Mouse (Mus musculus) MEL (cell line): ENCODE results near the gene Opcml.

Experiments
- CTCF ChIP-seq, 3 experiments: IDR thresholded peaks in 2 of 3; conservative IDR thresholded peaks in 1 of 3; 2 replicates each; pipeline ENCODE4 v1.5.1; 2011 to 2012; ENCODE audit warnings: low read length in 3 of 3, low read depth in 2 of 3, mild to moderate bottlenecking in 2 of 3, improper control_type of control experiment in 1 of 3, inconsistent platforms in 1 of 3, mixed read lengths in 1 of 3, moderate library complexity in 1 of 3; ENCODE audit not compliant: control insufficient read depth in 1 of 3, insufficient read depth in 1 of 3, poor library complexity in 1 of 3, severe bottlenecking in 1 of 3
- E2F4 ChIP-seq: IDR thresholded peaks from 2 replicates; pipeline ENCODE4 v1.6.1; 2011; ENCODE audit warnings: low read depth, low read length, improper control_type of control experiment, borderline replicate concordance
- POLR2A ChIP-seq, 2 experiments: IDR thresholded peaks; 2 replicates each; pipeline ENCODE4 v1.6.1; 2011 to 2012; ENCODE audit warnings: low read length in 2 of 2, mild to moderate bottlenecking in 2 of 2, control low read depth in 1 of 2, improper control_type of control experiment in 1 of 2, low read depth in 1 of 2, moderate library complexity in 1 of 2; ENCODE audit not compliant: control insufficient read depth in 1 of 2, insufficient read depth in 1 of 2, poor library complexity in 1 of 2
- POLR2AphosphoS2 ChIP-seq: IDR thresholded peaks from 2 replicates; pipeline ENCODE4 v1.6.1; 2011; ENCODE audit warnings: low read length, improper control_type of control experiment
- RCOR1 ChIP-seq: IDR thresholded peaks from 2 replicates; pipeline ENCODE4 v1.6.1; 2012; ENCODE audit warnings: low read depth, mild to moderate bottlenecking, inconsistent platforms, low read length, improper control_type of control experiment
- TBP ChIP-seq: IDR thresholded peaks from 2 replicates; pipeline ENCODE4 v1.8.0; 2011; ENCODE audit warnings: low read depth, low read length, improper control_type of control experiment
- TCF12 ChIP-seq: IDR thresholded peaks from 2 replicates; pipeline ENCODE4 v1.6.1; 2014; ENCODE audit warnings: low read depth, mild to moderate bottlenecking, inconsistent platforms, low read length, improper control_type of control experiment, moderate library complexity
- ZC3H11A ChIP-seq: IDR thresholded peaks from 2 replicates; pipeline ENCODE4 v1.6.1; 2012; ENCODE audit warnings: low read depth, mild to moderate bottlenecking, inconsistent platforms, low read length, improper control_type of control experiment
- ZKSCAN1 ChIP-seq: IDR thresholded peaks from 2 replicates; pipeline ENCODE4 v1.6.1; 2012; ENCODE audit warnings: low read depth, mild to moderate bottlenecking, inconsistent platforms, low read length, improper control_type of control experiment, moderate library complexity
- ZMIZ1 ChIP-seq: IDR thresholded peaks from 2 replicates; pipeline ENCODE4 v1.6.1; 2012; ENCODE audit warnings: low read depth, mild to moderate bottlenecking, inconsistent platforms, low read length, improper control_type of control experiment, moderate library complexity

GRCm38 (mm10) chr9:28255128-28255904 lies 464.7 kb downstream of the Opcml start:
- no peak for TF ChIP-seq POLR2AphosphoS2
- TF ChIP-seq TCF12: no peak
- TF ChIP-seq E2F4: no peak
- no peak for TF ChIP-seq POLR2A (IDR thresholded peaks at IDR 0.05; ENCODE audit: control insufficient read depth in 1 of 2, insufficient read depth in 1 of 2, low read depth in 1 of 2, low read length in 2 of 2, poor library complexity in 1 of 2)
- no peak for TF ChIP-seq CTCF (IDR thresholded peaks at IDR 0.05 in 2 of 3, conservative IDR thresholded peaks at IDR 0.05 in 1 of 3; ENCODE audit: control insufficient read depth in 1 of 3, insufficient read depth in 1 of 3, low read depth in 2 of 3, low read length in 3 of 3, poor library complexity in 1 of 3, severe bottlenecking in 1 of 3)
- TF ChIP-seq ZC3H11A: no peak
- no peak for TF ChIP-seq ZMIZ1
- no peak for TF ChIP-seq ZKSCAN1
- no peak for TF ChIP-seq RCOR1
- no peak for TF ChIP-seq TBP
